Mouse (Mus musculus) stomach, embryonic 15.5 days (tissue): ENCODE data around the gene Glt8d1. TPM values are rescaled to one million over a fixed set of nuclear protein-coding genes. Genes with fewer than 3 reads are reported as not detected.

ENCODE experiments used
- ATAC-seq: fragments of 200-750 bp; cut with Nextera tagmentation; 2 replicates; pipeline ENCODE4 v1.8.0; 2017; ENCODE audit warnings: low read depth, moderate number of reproducible peaks, moderate TSS enrichment; ENCODE audit not compliant: insufficient read depth, low FRiP score
- H3K27ac ChIP-seq: fragments of 300-500 bp; sonication (generic); 2 replicates; pipeline ENCODE4 v1.5.1; 2015; ENCODE audit warnings: mild to moderate bottlenecking, inconsistent platforms
- H3K27me3 ChIP-seq: fragments of 300-500 bp; sonication (generic); replicated peaks from 2 replicates; pipeline ENCODE4 v1.6.1; 2015; ENCODE audit warnings: inconsistent platforms
- H3K36me3 ChIP-seq: fragments of 300-500 bp; sonication (generic); 2 replicates; pipeline ENCODE4 v1.6.1; 2015; ENCODE audit warnings: inconsistent platforms
- H3K4me1 ChIP-seq: fragments of 300-500 bp; sonication (generic); 2 replicates; pipeline ENCODE4 v1.6.1; 2015; ENCODE audit warnings: inconsistent platforms
- H3K4me2 ChIP-seq: fragments of 300-500 bp; sonication (generic); 2 replicates; pipeline ENCODE4 v1.6.1; 2015; ENCODE audit warnings: mild to moderate bottlenecking, inconsistent platforms
- H3K4me3 ChIP-seq: fragments of 300-500 bp; sonication (generic); replicated peaks from 2 replicates; pipeline ENCODE4 v1.5.1; 2015; ENCODE audit warnings: inconsistent platforms
- H3K9ac ChIP-seq: fragments of 300-500 bp; sonication (generic); 2 replicates; pipeline ENCODE4 v1.6.1; 2015; ENCODE audit warnings: inconsistent platforms
- H3K9me3 ChIP-seq: fragments of 300-500 bp; sonication (generic); 2 replicates; pipeline ENCODE4 v1.6.1; 2016; ENCODE audit warnings: inconsistent platforms
- WGBS: fragments of 180-500 bp; shearing (Covaris S2); methylation state at CpG from one replicate; pipeline ENCODE4 v1.1.7; 2015; 5-methylcytosine and 5-hydroxymethylcytosine counted together
- polyA plus RNA-seq: library from polyadenylated mRNA; unstranded; fragments of >200 nt; fragmentation: Nextera tagmentation; extraction: Ambion mirVana; gene quantifications from 2 replicates; pipeline ENCODE4 v1.2.1, GENCODE M21; 2015

Glt8d1 gene
- polyA plus RNA-seq = 54.4 and 54.8 TPM in 2 replicates

DNA sequence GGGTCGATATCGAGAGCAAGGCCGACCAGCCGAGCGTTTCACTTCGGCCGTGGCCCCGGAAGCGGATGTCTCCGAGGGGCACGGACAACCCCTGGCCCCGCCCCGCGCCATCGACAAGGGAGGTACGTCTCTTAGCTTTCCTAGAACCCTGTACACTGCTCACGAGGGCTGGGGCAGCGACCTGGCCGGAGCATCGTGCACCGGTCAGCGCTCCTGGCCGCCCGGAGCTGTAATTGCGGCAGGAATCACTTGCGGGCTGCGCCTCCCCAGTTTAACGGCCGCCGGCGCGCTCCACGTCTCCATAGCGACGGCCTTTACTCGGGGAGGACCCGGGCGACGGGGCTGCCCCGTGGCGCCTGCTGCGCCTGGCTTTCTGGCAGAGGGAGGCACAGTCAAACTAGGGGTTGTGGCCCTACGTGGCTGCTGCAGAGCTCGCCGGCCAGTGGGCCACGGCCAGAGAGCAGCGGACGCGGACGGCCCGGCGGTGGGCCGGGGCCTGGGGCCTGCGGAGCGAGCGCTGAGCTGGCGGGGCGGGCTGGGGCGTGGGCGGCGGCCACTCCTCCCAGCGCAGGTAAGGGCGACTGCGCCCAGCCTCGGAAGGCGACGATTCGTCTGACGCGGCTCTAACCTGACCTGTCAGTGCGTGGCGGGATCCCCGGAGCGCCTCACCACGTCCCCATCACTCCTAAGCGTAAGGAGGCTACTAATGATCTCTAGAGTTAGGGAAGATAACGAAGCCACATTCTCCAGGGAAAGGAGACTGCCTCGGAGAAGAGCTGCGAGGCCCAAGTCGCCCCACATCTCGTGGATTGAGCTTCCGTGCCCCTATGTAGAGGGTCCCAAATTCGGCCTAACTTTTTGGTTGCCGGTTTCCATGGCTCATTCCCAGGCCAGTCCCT lies at the start of gene Glt8d1, which contains the start of gene Spcs1:
Glt8d1 (plus strand) TSS at position 94 of the 899 bp plus-strand sequence.
Spcs1 (minus strand) TSS at position 366 of the 899 bp plus-strand sequence.
- H3K27me3 ChIP-seq = no peaks in the 10 kb centered on the region
- H3K4me1 ChIP-seq = peaks cover 12% of the 10 kb centered on the region; the same call in 1 of the 2 replicates
- peak within 1 kb of the TSS; percentile 68 for H3K4me2 ChIP-seq
- no peaks in the 10 kb centered on the region for H3K9me3 ChIP-seq
- peak; percentile 92 for ATAC-seq
- peak within 1 kb of the TSS; percentile 92 for H3K27ac ChIP-seq
- H3K9ac ChIP-seq = peak within 1 kb of the TSS; percentile 77
- H3K36me3 ChIP-seq = no peaks in the 10 kb centered on the region
- WGBS = under 1% methylated on average over 83 of the region's 84 CpGs
- H3K4me3 ChIP-seq = peak within 1 kb of the TSS; percentile 86

GRCm38 (mm10) chr14:30958517-30958916 lies 42.7 kb upstream of the Glt8d1 start:
- Histone ChIP-seq H3K27ac (no peak overlapping the region), H3K4me1 (no peaks in the 10 kb centered on the region), H3K9me3 (no peaks in the 10 kb centered on the region), H3K9ac (no peak overlapping the region), H3K4me3 (no peak overlapping the region), H3K36me3 (peaks cover 8% of the 10 kb centered on the region; the same call in 1 of the 2 replicates), H3K4me2 (no peak overlapping the region), H3K27me3 (no peaks in the 10 kb centered on the region)
- WGBS = 76% methylated on average over 2 of the region's 2 CpGs
- no peak for ATAC-seq

- Histone ChIP-seq H3K36me3 (peaks cover 8% of the 10 kb centered on the region; the same call in 1 of the 2 replicates), H3K4me3 (no peak overlapping the region), H3K9me3 (no peaks in the 10 kb centered on the region), H3K4me1 (no peaks in the 10 kb centered on the region), H3K27ac (no peak overlapping the region), H3K27me3 (no peaks in the 10 kb centered on the region), H3K4me2 (no peak overlapping the region), H3K9ac (no peak overlapping the region)
- ATAC-seq = no peak
- WGBS = 87% methylated on average over 4 of the region's 4 CpGs
Observed at GRCm38 (mm10) chr14:30959031-30959430, 42.2 kb upstream of the Glt8d1 start.

DNA sequence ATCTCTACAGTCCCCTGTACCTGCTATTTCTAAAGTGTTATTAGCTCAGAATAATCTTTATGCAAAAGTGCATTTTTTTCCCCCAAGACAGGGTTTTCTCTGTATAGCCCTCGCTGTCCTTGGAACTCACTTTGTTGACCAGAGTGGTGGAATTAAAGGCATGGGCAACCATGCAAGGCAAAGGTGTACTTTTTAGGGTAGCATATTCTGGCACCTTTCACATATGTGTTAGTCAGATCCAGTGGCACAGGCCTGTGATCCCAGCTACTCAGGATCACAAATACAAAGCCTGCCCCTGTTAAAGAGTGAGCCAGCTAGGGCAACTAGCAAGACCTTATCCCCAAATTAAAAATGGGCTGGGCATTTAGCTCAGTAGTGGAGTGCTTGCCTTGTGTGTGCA lies 40.8 kb upstream of the Glt8d1 start:
- Histone ChIP-seq H3K9me3 (no peaks in the 10 kb centered on the region), H3K4me3 (no peak overlapping the region), H3K36me3 (peaks cover 4% of the 10 kb centered on the region; the same call in 1 of the 2 replicates), H3K4me1 (no peaks in the 10 kb centered on the region), H3K27me3 (no peaks in the 10 kb centered on the region), H3K27ac (no peak overlapping the region), H3K9ac (no peak overlapping the region), H3K4me2 (no peak overlapping the region)
- no peak for ATAC-seq
- WGBS = 92% methylated on average over 1 of the region's 1 CpGs

GRCm38 (mm10) chr14:30974204-30974603 lies 27.0 kb upstream of the Glt8d1 start:
- ATAC-seq = no peak; the same call in 1 of the 2 replicates
- peak overlapping the region; percentile 35; the same call in 1 of the 2 replicates for H3K27ac ChIP-seq
- H3K4me1 ChIP-seq = no peaks in the 10 kb centered on the region
- no peaks in the 10 kb centered on the region for H3K9me3 ChIP-seq
- H3K36me3 ChIP-seq = peaks cover 15% of the 10 kb centered on the region; the same call in 1 of the 2 replicates
- no peaks in the 10 kb centered on the region for H3K27me3 ChIP-seq
- no peak overlapping the region for H3K4me2 ChIP-seq
- H3K4me3 ChIP-seq = no peak overlapping the region
- no peak overlapping the region for H3K9ac ChIP-seq
- WGBS = 54% methylated on average over 6 of the region's 6 CpGs

DNA sequence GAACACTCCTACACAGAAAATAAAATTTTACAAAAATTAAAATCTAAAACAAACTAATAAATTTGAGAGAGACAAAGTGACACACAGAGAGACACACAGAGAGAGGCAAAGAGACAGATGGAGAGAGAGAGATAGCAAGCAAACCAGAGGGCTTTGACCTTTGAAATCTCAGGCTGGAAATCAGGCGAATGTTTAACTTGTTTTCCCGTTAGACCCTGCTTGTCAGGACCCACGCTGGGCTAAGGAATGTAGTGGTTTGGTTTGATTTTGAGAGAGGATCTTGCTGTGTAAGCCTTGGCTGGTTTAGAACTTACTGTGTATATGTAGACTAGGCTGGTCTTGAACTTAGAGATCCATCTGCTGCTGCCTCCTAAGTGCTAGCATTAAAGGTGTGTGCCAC lies 25.0 kb upstream of the Glt8d1 start:
- 63% methylated on average over 3 of the region's 3 CpGs for WGBS

GRCm38 (mm10) chr14:30996417-30996816 lies 4.8 kb upstream of the Glt8d1 start:
- H3K27me3 ChIP-seq = no peaks in the 10 kb centered on the region
- H3K36me3 ChIP-seq = no peaks in the 10 kb centered on the region
- ATAC-seq = no peak
- H3K9me3 ChIP-seq = no peaks in the 10 kb centered on the region
- H3K4me2 ChIP-seq = no peak overlapping the region
- peaks cover 9% of the 10 kb centered on the region; the same call in 1 of the 2 replicates for H3K4me1 ChIP-seq
- H3K9ac ChIP-seq = no peak overlapping the region
- H3K27ac ChIP-seq = no peak overlapping the region
- H3K4me3 ChIP-seq = no peak overlapping the region

More for the DNA sequence above, 25.0 kb upstream of the Glt8d1 start:
- ATAC-seq = no peak
- Histone ChIP-seq H3K9me3 (no peaks in the 10 kb centered on the region), H3K4me3 (no peak overlapping the region), H3K9ac (no peak overlapping the region), H3K4me1 (no peaks in the 10 kb centered on the region), H3K27ac (no peak overlapping the region), H3K36me3 (peaks cover 15% of the 10 kb centered on the region; the same call in 1 of the 2 replicates), H3K27me3 (no peaks in the 10 kb centered on the region), H3K4me2 (no peak overlapping the region)

DNA sequence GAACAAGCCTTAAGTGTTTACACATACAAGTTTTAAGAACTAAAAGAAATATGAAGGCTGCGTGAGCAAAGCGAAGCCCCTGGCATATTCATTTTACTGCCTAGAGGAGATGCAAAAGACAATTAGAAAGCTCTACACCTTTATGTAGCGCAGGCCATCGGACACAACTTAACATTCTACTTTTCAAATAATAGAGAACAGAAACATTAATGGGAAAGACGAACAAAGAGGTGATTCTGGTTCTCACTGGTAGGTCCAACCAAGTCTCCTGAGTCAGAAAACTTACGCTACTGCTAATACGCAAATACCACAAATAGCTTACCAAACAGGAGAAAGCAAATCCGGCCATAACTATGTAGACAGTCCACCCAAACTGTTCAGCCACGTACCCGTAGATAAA lies 844 bp upstream of the Glt8d1 start:
- peaks cover 12% of the 10 kb centered on the region; the same call in 1 of the 2 replicates for H3K4me1 ChIP-seq
- no peaks in the 10 kb centered on the region for H3K36me3 ChIP-seq
- H3K4me2 ChIP-seq = peak overlapping the region; percentile 68
- H3K9ac ChIP-seq = peak overlapping the region; percentile 9; the same call in 1 of the 2 replicates
- H3K27me3 ChIP-seq = no peaks in the 10 kb centered on the region
- no peaks in the 10 kb centered on the region for H3K9me3 ChIP-seq
- H3K4me3 ChIP-seq = peak overlapping the region; percentile 86
- ATAC-seq = no peak
- WGBS = 55% methylated on average over 10 of the region's 10 CpGs
- H3K27ac ChIP-seq = peak overlapping the region; percentile 92; the same call in 1 of the 2 replicates

DNA sequence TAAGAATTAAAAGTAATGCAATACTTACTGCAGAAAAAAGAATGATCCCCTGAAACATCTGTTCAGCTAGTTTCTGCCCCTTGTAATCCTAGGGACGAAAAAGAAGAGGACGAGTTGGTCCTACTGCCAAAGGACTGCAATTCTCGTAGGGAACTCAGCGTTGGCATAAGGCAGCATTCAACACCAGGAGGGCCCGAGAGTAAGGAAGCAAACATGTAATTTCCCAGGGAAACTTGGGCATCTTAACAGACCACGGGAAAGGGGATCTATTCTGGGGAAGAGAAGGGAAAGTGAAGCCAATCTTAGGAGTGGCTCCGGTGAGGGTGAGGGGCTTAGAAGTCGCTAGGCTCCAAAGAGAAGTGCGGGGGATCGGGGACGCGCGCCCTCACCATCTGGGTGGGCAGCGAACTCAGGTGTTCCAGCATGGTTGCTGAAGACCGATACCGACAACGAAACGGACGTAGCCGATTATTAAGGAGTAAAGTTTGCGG lies 339 bp upstream of the Glt8d1 start:
- Histone ChIP-seq H3K4me3 (peak overlapping the region; percentile 86), H3K4me2 (peak overlapping the region; percentile 68), H3K9me3 (no peaks in the 10 kb centered on the region), H3K9ac (peak overlapping the region; percentile 77), H3K27me3 (no peaks in the 10 kb centered on the region), H3K27ac (peak overlapping the region; percentile 92), H3K4me1 (peaks cover 12% of the 10 kb centered on the region; the same call in 1 of the 2 replicates), H3K36me3 (no peaks in the 10 kb centered on the region)
- under 1% methylated on average over 21 of the region's 21 CpGs for WGBS
- ATAC-seq = 0 out of 2 replicates have a peak, but pooled peaks have one; percentile 9

DNA sequence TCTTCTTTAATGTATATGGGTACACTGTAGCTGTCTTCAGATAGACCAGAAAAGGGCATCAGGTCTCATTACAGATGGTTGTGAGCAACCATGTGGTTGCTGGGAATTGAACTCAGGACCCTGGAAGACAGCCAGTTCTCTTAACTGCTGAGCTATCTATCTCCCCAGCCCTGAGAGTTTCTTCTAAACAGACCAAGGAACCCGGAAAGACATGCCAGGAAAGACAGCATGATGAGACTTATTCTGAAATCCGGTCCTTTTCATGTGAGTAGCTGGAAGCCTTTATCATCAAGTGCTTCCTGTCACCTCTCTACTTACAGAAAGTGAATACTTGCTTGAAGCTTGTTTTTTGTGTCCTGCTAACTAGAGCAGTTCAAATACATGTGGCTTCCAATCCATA lies 3.3 kb downstream of the Glt8d1 start:
- ATAC-seq = no peak
- Histone ChIP-seq H3K9me3 (no peaks in the 10 kb centered on the region), H3K36me3 (peaks cover 6% of the 10 kb centered on the region; the same call in 1 of the 2 replicates), H3K4me3 (no peak overlapping the region), H3K9ac (no peak overlapping the region), H3K4me2 (no peak overlapping the region), H3K4me1 (peaks cover 12% of the 10 kb centered on the region; the same call in 1 of the 2 replicates), H3K27ac (no peak overlapping the region), H3K27me3 (no peaks in the 10 kb centered on the region)
- 78% methylated on average over 2 of the region's 2 CpGs for WGBS

- whole genome bisulfite sequencing = 73% methylated on average over 5 of the region's 5 CpGs
- ATAC-seq = no peak
Observed at GRCm38 (mm10) chr14:31006779-31007178, 5.6 kb downstream of the Glt8d1 start.

DNA sequence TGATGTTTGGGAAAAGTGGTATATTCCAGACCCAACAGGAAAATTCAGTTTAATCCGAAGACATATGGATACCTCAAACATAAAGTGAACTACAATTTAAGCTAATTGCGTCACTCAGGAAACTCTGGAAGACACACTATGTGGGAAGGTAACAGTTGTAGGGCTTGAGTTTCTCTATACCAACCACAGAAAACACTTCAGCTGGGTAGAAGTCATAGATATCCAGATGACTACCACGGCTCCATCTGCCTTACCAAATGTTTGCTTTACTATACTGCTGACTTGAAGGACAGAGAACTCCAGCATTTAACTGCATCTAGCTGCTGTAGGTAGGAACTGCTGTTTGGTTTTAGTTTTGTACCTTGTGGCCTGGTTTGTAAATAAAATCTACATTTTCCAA lies 10.4 kb downstream of the Glt8d1 start:
- H3K9me3 ChIP-seq = no peaks in the 10 kb centered on the region
- H3K27me3 ChIP-seq = no peaks in the 10 kb centered on the region
- H3K4me2 ChIP-seq = no peak overlapping the region
- no peak for ATAC-seq
- H3K36me3 ChIP-seq = peaks cover 55% of the 10 kb centered on the region
- H3K4me3 ChIP-seq = no peak overlapping the region
- no peaks in the 10 kb centered on the region for H3K4me1 ChIP-seq
- 89% methylated on average over 3 of the region's 3 CpGs for WGBS
- H3K27ac ChIP-seq = no peak overlapping the region
- no peak overlapping the region for H3K9ac ChIP-seq

More at GRCm38 (mm10) chr14:31006779-31007178, 5.6 kb downstream of the Glt8d1 start:
- Histone ChIP-seq H3K27ac (no peak overlapping the region), H3K36me3 (peaks cover 16% of the 10 kb centered on the region), H3K4me2 (no peak overlapping the region), H3K4me1 (peaks cover 4% of the 10 kb centered on the region; the same call in 1 of the 2 replicates), H3K27me3 (no peaks in the 10 kb centered on the region), H3K4me3 (no peak overlapping the region), H3K9ac (no peak overlapping the region), H3K9me3 (no peaks in the 10 kb centered on the region)
